Mouse (Mus musculus): Measurements from ENCODE around the gene 4931428L18Rik.

4931428L18Rik gene

GRCm38 (mm10) chr1:31150546-31150945 is 71.9 kb downstream of the 4931428L18Rik start:
- DNase-seq, result no peak

- DNase-seq, result no peak
Measured at GRCm38 (mm10) chr1:31149671-31150070, 72.8 kb downstream of the 4931428L18Rik start.

GRCm38 (mm10) chr1:31143571-31143970 is 78.9 kb downstream of the 4931428L18Rik start:
- DNase-seq, result no peak

- DNase-seq, result no peak
Measured at GRCm38 (mm10) chr1:31142288-31143094, 80.0 kb downstream of the 4931428L18Rik start.

DNA sequence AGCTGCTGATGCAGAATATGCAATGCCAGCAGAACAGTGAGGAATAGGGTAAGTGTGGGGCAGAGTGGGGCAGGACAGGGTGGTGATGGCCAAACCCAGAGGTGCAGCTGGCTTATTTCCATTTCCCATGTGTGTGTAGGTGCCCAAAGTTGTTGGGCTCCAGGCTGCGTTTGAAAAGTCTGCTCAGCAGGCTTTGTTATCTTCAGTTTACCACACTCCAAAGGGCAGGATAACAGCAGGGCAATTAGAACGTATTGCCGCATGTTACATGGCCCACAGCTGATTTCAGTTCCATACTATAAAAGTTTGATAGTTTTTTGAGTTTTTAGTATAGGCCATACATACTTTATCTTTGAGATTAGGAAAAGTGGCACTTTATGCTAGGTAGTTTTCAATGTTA is 84.1 kb downstream of the 4931428L18Rik start:
- DNase-seq, result no peak

GRCm38 (mm10) chr1:31113466-31113865 is 109.0 kb downstream of the 4931428L18Rik start:
- no peak for DNase-seq

DNA sequence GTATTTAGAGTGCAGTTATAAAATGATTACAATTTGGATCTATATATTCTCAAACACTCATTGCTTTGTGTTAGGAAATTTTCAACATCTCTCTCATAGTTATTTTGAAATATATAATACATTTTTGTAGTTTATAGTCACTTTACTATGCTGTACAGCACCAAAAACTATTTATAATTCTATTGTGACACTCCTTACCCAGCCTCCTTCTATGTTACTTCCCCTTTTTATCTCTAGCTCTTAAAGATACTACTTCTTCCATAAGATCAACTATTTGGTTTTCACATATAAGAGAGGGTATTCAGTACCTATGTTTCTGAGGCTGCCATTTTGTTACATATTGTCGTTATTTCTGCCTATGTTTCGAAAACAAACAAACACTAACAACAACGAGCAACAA is 114.5 kb downstream of the 4931428L18Rik start:
- no peak for DNase-seq

DNA sequence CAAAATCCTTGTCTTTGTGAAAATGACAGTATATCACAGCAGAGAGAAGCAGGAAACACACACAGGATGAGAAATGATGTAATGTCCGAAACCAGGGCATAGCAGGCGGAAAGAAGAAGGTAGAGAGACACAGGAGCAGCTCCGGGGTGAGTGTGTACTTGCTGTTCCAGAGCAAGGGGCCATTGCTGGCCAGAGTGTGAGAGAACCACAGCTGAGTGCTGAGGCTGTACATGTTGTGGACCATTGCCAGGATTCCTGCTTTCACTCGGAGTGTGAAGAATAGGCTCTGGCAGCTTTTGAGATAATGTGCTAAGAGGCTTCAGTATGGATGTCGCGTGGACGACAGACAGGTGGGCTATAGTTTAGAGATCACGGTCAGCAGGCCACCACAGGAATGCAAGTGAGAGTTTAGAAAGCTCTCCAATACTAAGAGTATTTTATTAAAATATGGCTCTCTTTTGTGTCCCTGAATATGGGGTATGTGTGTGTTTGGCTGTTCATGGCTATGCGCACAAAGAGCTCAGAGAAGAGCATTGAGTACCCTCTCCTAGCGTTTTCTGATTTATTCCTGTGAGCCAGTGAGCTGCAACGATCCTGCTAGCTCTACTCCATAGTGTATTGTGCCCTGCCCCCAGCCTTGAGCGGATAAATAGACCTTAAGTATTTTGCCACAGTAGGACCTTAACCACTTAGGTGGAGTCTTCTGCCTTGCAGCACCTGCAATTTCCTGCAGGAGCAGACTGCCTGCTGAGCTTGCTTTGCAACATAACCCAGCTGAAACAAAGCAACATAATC is 119.4 kb downstream of the 4931428L18Rik start:
- DNase-seq, result peak; percentile 4

DNA sequence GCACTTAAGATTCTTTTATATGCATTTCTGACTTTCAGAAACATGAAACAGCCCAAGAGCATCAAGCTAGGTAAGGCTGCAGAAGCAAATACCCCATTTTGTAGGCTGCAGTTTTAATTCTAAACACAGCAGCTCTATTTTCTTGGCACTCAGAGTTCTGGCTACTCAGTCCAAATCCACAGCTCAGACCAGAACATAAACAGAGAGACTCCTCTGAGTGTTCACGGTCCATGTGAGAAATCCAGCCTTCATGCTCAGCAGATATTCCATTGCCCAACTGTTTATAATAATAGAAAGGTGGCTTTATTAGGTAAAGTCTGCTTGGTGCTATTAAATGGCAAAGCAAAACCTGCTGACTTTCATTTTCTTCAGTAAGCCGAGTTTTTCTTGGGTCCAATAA is 120.2 kb downstream of the 4931428L18Rik start:
- DNase-seq, result no peak

DNA sequence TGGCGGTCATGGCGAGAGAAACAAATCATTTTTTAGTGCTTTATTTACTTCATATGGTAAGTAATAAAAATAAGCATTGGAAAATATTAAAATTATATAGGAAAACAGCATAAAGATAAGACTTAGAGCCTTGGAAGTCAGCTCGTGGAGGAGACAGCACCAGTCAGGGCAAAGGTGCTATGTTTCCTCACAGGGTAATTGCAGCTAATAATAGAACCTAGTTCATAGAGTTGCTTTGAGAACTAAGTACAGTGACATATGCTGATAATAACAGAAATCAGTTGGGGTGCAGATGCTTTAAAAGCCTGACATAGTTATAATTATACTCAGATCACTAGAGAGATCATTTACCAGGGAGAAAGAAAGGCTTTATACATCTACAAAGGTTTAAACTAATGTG is 125.3 kb downstream of the 4931428L18Rik start:
- no peak for DNase-seq

DNA sequence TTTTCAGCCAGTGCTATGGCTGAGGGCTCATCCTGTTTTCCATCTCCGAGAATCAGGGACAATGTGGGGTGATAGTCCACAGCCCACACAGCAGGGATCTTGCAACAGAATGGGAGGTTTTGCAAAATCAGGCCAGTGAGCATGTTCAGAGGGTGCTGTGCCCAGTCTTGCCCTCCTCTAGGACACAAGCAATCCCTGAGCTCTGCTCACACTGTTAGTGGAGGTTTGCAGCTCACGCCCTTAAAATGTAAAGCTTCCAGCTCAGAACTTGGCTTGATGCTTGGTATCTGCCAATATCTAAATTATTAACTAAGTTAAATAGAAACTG is 126.1 kb downstream of the 4931428L18Rik start:
- DNase-seq, result peak in 1 of 2 experiments; percentile 2

DNA sequence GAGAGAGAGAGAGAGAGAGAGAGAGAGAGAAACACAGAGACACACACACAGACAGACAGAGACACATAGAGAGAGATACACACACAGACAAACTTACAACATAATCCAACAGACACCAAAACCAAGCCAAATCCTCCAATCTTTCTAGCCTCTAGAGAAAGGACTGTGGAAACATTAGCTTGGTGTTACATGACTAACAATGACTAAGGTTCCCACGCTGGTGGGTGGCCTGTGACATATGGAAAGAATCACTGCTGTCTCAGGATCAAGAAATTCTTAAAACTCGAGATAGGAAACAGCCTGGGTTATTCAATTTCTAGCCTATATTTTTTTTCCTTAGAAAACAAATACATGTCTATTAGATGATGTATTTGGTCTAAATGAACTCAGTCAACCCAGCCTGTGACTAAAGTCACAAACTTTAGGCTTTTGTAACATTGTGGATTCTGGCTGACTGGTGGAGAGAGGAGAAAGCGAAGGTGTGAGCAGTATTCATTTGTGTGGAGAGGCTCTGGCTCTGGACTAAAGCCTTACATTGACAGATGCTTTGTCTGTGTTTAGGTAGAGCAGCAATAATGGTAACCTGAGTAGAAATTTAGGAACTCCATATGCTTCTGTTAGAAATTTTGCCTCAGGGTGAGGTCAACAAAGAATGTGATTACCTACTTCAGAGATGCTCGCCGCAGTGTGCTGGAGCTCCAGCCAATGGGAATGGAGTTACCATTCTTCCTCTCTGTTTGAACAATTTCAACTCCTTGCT is 126.6 kb downstream of the 4931428L18Rik start:
- no peak for DNase-seq

DNA sequence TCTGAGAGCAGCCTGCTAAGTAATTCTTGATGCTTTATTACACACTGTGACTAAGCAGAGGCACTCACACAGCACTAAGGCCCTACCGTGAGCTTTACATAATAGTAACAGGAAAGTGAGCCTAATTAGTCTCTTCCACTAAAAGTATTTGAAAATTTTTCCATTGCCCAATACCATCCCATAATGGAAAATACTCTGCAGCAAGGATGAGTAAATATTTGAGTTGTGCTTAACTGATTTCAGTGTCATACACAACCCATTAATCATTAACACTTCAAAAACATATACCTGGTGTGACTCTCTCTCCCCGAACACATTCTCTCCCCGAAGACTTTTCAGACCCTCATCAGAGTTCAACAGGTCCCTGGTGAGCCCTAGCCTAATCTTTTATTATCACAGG is 127.7 kb downstream of the 4931428L18Rik start:
- no peak for DNase-seq

DNA sequence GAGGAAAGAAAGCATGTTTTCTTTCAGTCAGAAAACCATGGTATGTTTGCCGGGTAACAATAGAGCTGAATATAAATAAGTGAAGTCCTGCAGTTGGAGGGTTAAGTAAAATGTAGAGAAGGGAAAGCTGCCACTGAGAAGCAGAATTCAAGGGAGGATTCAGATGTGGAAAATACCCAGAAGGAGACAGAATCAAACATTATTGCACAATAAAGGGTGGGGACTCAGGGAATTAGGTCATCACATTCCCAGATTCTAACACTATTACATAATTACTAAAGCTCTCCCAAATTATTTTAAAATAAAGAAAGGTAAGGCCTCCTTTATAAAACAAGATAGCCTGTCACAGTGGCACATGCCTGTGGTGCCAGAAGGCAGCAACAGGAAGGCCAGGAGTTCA is 128.5 kb downstream of the 4931428L18Rik start:
- no peak for DNase-seq

- no peak for DNase-seq
Measured at GRCm38 (mm10) chr1:31088686-31089085, 133.8 kb downstream of the 4931428L18Rik start.

DNA sequence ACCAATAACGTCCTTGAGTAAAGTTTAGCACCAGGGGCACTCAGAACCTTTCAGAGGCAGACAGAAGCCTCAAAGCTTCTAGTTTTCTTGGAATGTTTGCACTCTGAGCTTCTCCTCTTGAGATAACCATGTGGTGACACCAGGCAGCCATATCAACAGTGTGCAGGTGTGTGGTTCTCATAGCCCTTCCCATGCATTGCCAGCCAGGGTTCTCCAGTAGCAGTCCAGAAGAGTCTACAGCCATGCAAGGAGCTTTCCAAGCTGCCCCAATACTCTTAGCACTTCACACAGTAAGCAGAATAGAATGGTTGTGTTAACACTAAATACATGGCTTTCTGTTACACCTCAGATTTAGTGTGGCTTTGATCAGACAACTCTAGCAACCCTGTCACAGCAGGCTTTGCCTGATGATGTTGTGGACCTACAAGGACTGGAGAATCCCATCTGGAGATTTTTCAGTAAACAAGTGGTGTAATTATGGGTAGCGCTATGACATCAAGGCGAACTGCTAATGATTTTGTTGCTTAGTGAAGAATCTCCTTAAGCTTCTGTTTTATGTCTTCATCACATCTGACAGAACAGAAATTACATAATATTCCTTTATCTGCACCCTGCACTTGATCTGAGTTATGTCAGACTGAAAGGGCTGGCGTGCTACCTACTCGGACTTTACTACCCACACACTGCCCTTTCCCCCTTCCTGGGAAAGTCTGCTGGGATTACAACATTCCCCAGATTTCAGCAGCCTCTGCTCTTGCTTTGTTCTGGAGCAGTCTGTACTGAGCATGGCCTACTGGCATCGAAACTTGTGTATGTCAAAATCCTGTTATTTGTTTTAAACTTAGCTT is 149.7 kb downstream of the 4931428L18Rik start:
- DNase-seq, result no peak

DNA sequence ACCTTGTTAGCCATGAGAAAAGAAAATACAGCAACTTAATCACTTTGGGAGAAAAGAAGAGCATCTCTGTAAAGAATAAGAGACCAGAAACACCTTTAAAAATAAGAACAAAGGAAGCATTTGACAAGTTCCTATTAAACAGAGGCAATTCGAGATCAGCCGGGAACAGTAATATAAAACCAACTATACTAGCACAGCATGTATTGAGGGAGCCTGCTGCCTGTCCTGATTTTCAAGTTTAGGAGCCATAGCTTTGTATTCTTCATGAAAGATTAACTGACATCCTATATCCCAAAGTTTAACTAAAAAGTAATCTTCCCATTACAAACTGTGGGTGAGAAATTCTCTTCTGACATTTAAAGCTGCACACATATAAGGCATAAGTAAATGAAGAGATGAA is 151.3 kb downstream of the 4931428L18Rik start:
- no peak for DNase-seq

- DNase-seq, result no peak
Measured at GRCm38 (mm10) chr1:31064817-31065740, 157.4 kb downstream of the 4931428L18Rik start.

- DNase-seq, result no peak
Measured at GRCm38 (mm10) chr1:31059806-31060205, 162.7 kb downstream of the 4931428L18Rik start.

DNA sequence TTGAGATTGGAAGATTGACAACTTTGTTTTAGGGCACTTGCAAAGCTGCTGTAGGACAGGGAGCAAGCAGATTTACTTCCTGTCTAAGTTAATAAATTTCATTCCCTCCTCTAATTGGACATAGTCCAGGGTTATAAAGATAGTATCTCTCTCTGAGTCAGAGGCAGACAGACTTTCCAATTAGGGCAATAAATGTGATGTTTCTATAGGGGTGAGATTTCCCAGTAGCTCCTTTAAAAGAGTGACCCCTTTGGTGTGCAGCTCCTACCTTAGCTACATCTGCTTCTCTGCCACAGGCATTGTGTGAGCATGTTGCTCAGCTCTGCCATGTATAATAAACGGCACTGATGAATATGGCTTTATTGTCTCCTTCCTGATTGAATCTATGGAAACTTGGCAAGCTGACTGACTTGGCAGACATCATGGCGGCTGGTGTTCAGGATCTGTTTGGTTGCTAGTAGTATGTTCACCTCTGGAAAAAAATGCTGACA is 163.6 kb downstream of the 4931428L18Rik start:
- no peak for DNase-seq

DNA sequence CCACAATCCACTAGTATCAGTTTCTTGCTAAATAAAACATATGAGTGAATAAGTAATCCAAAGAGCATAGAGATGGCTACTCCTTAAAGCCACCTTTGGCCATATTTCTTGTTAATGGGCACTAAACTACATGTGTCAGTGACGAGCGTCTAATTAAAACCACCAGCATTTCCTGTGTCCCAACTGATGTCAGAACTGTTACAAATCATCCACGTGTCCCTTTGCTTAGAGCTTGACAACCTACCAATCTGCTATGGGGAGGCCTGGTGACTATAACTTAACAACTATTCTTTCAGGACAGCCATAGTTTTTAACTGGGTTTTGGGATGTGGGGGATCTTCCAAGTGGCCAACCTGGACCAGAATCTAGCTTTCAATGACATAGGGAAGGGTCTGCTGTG is 164.3 kb downstream of the 4931428L18Rik start:
- DNase-seq, result no peak

All from cerebellum, adult 18-20 months (tissue).